ENCODE assay signal across 30 mouse cellular contexts in the genomic region with DNA sequence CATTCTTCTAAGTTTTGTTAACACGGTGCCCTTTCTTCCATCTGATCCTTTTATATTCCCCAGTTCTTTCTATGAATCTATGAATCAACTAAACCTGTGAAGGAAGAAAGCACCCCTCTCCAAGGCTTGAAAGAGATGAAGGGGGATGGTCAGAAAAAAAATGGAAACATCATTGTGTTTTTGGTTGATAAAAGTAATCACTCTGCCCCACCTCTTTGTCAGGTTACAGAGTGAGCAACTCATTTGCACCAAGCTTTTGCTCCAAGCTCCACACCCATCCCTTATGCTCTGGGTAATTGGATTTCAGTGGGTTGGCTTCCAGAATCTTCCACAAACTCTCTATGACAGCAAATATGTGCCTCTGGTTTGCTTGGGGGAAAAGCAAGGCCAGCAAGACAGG. TPM values are rescaled to one million over a fixed set of nuclear protein-coding genes. Genes with fewer than 3 reads are reported as not detected.
DNase-seq lines count a peak whose midpoint lies in the region; ATAC-seq and TF ChIP-seq lines count a peak whose summit lies in the region.
"Had no signal": no experiment of that assay in that cellular context is flagged by ENCODE, and none has a peak within 500 bp of the region (broad histone marks: within the 10 kb centered on the region; RNA-seq: fewer than 3 reads in every experiment).

No protein-coding gene starts in this region.

- no peak for DNase-seq in liver, postnatal 0 days
- DNase-seq in liver, embryonic 13.5 days = peak; percentile 41
- DNase-seq in left cerebral cortex, postnatal 4 days = no peak
- no peak for DNase-seq in thymus, postnatal 14 days
- DNase-seq: adrenal gland, adult 8-10 months; adrenal gland, postnatal 25 days; cerebellum, adult 18-20 months; cerebellum, adult 9-10 months; gastrocnemius, postnatal 10 days; gastrocnemius, postnatal 36 days; heart, adult 2 months; heart, postnatal 14 days; heart, postnatal 4 days had no signal

- no peak for TF ChIP-seq CTCF in liver, postnatal 0 days (IDR thresholded peaks at IDR 0.05; ENCODE audit: low read depth)

- H3K9me3 ChIP-seq in liver, embryonic 12.5 days (replicated peaks) = no peaks in the 10 kb centered on the region
- H3K9me3 ChIP-seq in liver, postnatal 0 days (ENCODE audit: low read length) = no peaks in the 10 kb centered on the region
- H3K9me3 ChIP-seq in liver, embryonic 13.5 days (replicated peaks) = no peaks in the 10 kb centered on the region
- no peaks in the 10 kb centered on the region for H3K9me3 ChIP-seq in liver, embryonic 16.5 days (replicated peaks; ENCODE audit: control insufficient read depth, low read length)
- H3K9me3 ChIP-seq: forebrain, embryonic 12.5 days; forebrain, embryonic 15.5 days; heart, embryonic 10.5 days; heart, embryonic 13.5 days; hindbrain, embryonic 15.5 days had no signal

- WGBS in liver, embryonic 12.5 days (ENCODE audit: insufficient replicate concordance) = 83% methylated on average over 1 of the region's 1 CpGs
- 83% methylated on average over 1 of the region's 1 CpGs for WGBS in liver, postnatal 0 days (ENCODE audit: insufficient replicate concordance)
- 91% methylated on average over 1 of the region's 1 CpGs for WGBS in liver, embryonic 13.5 days (ENCODE audit: insufficient replicate concordance)
- 79% methylated on average over 1 of the region's 1 CpGs for WGBS in liver, embryonic 16.5 days (ENCODE audit: insufficient replicate concordance)

- TF ChIP-seq EP300 in liver, postnatal 0 days (IDR thresholded peaks at IDR 0.05; ENCODE audit: low read depth) = no peak

- peak; percentile 53; the same call in 1 of the 2 replicates for ATAC-seq in liver, embryonic 12.5 days
- no peak for ATAC-seq in liver, postnatal 0 days
- peak; percentile 52 for ATAC-seq in liver, embryonic 13.5 days (ENCODE audit: low read depth)
- ATAC-seq in liver, embryonic 16.5 days (ENCODE audit: low read depth) = peak; percentile 28
- no peak for ATAC-seq in inflammation-experienced regulatory T-cells, adult 6 months
- ATAC-seq: activated CD4-positive, CD25-positive, alpha-beta regulatory T cell, adult 4 months; CD4-positive, CD25-positive, alpha-beta regulatory T cell, adult 4 months; forebrain, embryonic 15.5 days had no signal

- peaks cover 60% of the 10 kb centered on the region for H3K4me1 ChIP-seq in liver, embryonic 12.5 days
- peaks cover 3% of the 10 kb centered on the region; the same call in 1 of the 2 replicates for H3K4me1 ChIP-seq in liver, postnatal 0 days (ENCODE audit: insufficient read depth)
- peaks cover 59% of the 10 kb centered on the region for H3K4me1 ChIP-seq in liver, embryonic 13.5 days (replicated peaks)
- peaks cover 34% of the 10 kb centered on the region for H3K4me1 ChIP-seq in liver, embryonic 16.5 days (ENCODE audit: control insufficient read depth, low read depth, low read length)

- H3K9ac ChIP-seq in liver, embryonic 12.5 days = 0 out of 2 replicates have a peak overlapping the region, but pooled peaks have one; percentile 10
- no peak overlapping the region for H3K9ac ChIP-seq in liver, postnatal 0 days (replicated peaks)
- H3K9ac ChIP-seq in liver, embryonic 13.5 days = peak overlapping the region; percentile 42; the same call in 1 of the 2 replicates
- peak overlapping the region; percentile 17; the same call in 1 of the 2 replicates for H3K9ac ChIP-seq in liver, embryonic 16.5 days (ENCODE audit: low read depth, low read length)
- H3K9ac ChIP-seq: forebrain, embryonic 12.5 days; forebrain, embryonic 15.5 days; heart, embryonic 13.5 days; hindbrain, embryonic 15.5 days had no signal

- H3K4me3 ChIP-seq in liver, embryonic 12.5 days = no peak overlapping the region
- no peak overlapping the region for H3K4me3 ChIP-seq in liver, postnatal 0 days (ENCODE audit: low read depth, low read length)
- no peak overlapping the region for H3K4me3 ChIP-seq in liver, embryonic 13.5 days (replicated peaks)
- no peak overlapping the region for H3K4me3 ChIP-seq in liver, embryonic 16.5 days (ENCODE audit: low read depth, low read length)
- H3K4me3 ChIP-seq: forebrain, embryonic 12.5 days; forebrain, embryonic 15.5 days; heart, adult 2 months; heart, embryonic 10.5 days; heart, embryonic 13.5 days; hindbrain, embryonic 15.5 days had no signal

- H3K4me2 ChIP-seq in liver, embryonic 12.5 days = peak overlapping the region; percentile 32
- no peak overlapping the region for H3K4me2 ChIP-seq in liver, postnatal 0 days (ENCODE audit: low read depth, low read length)
- H3K4me2 ChIP-seq in liver, embryonic 13.5 days = peak overlapping the region; percentile 38; the same call in 1 of the 2 replicates
- no peak overlapping the region for H3K4me2 ChIP-seq in liver, embryonic 16.5 days (ENCODE audit: low read depth, low read length)
- H3K4me2 ChIP-seq: forebrain, embryonic 12.5 days; forebrain, embryonic 15.5 days; heart, embryonic 13.5 days; hindbrain, embryonic 15.5 days had no signal

- H3K36me3 ChIP-seq in liver, embryonic 12.5 days = no peaks in the 10 kb centered on the region; the same call in 1 of the 2 replicates
- no peaks in the 10 kb centered on the region for H3K36me3 ChIP-seq in liver, postnatal 0 days (replicated peaks; ENCODE audit: insufficient read depth, low read length)
- H3K36me3 ChIP-seq in liver, embryonic 13.5 days = no peaks in the 10 kb centered on the region
- H3K36me3 ChIP-seq in liver, embryonic 16.5 days (ENCODE audit: control insufficient read depth, insufficient read depth) = no peaks in the 10 kb centered on the region
- H3K36me3 ChIP-seq: forebrain, embryonic 12.5 days; forebrain, embryonic 15.5 days; heart, embryonic 10.5 days; heart, embryonic 13.5 days; hindbrain, embryonic 15.5 days had no signal

- intact Hi-C loops in left cerebral cortex, postnatal 4 days (cut with DNase I) = no loop called here

- H3K27me3 ChIP-seq in liver, embryonic 12.5 days (replicated peaks) = 0 out of 2 replicates have a peak, but pooled peaks cover 13% of the 10 kb centered on the region
- H3K27me3 ChIP-seq in liver, postnatal 0 days (ENCODE audit: insufficient read depth, low read length) = 0 out of 2 replicates have a peak, but pooled peaks cover 3% of the 10 kb centered on the region
- no peaks in the 10 kb centered on the region for H3K27me3 ChIP-seq in liver, embryonic 13.5 days
- no peaks in the 10 kb centered on the region for H3K27me3 ChIP-seq in liver, embryonic 16.5 days (ENCODE audit: control insufficient read depth, insufficient read depth, low read depth, low read length)
- H3K27me3 ChIP-seq: forebrain, embryonic 12.5 days; forebrain, embryonic 15.5 days; heart, embryonic 13.5 days; hindbrain, embryonic 15.5 days had no signal

- H3K27ac ChIP-seq in liver, embryonic 12.5 days = peak overlapping the region; percentile 29
- no peak overlapping the region for H3K27ac ChIP-seq in liver, postnatal 0 days (ENCODE audit: low read depth)
- peak overlapping the region; percentile 69 for H3K27ac ChIP-seq in liver, embryonic 13.5 days
- H3K27ac ChIP-seq in liver, embryonic 16.5 days (ENCODE audit: low read length) = peak overlapping the region; percentile 55; the same call in 1 of the 2 replicates
- H3K27ac ChIP-seq: forebrain, embryonic 12.5 days; forebrain, embryonic 15.5 days; heart, adult 2 months; heart, embryonic 10.5 days; heart, embryonic 13.5 days; hindbrain, embryonic 15.5 days had no signal

RNA-seq across cellular contexts. Expression of a gene that starts 8.2 kb away (rescaled TPM):
- polyA plus RNA-seq in liver, embryonic 12.5 days (2016; fragmentation: Nextera tagmentation; extraction: Ambion mirVana) = 54.2 and 56.5 TPM in 2 replicates
- polyA plus RNA-seq in liver, postnatal 0 days (2015; fragmentation: Nextera tagmentation; extraction: Ambion mirVana) = 16.9 and 21.8 TPM in 2 replicates
- 61.5 and 68.9 TPM in 2 replicates for polyA plus RNA-seq in liver, embryonic 13.5 days (2015; fragmentation: Nextera tagmentation; extraction: Ambion mirVana)
- 69.3 and 71.7 TPM in 2 replicates for polyA plus RNA-seq in liver, embryonic 16.5 days (2015; fragmentation: Nextera tagmentation; extraction: Ambion mirVana)
- not detected for polyA plus RNA-seq in inflammation-experienced regulatory T-cells, adult 6 months (2017; shearing (Covaris generic))
- total RNA-seq in left cerebral cortex, postnatal 4 days (2021) = 100 to 1,000 TPM; 134 to 136 TPM
- total RNA-seq: granulocyte monocyte progenitor cell, adult 5-6 weeks had no signal
- polyA plus RNA-seq: activated CD4-positive, CD25-positive, alpha-beta regulatory T cell, adult 4 months; C2C12; CD4-positive, CD25-positive, alpha-beta regulatory T cell, adult 4 months had no signal

RNA-seq across cellular contexts. Expression of a gene that starts 25.3 kb away (rescaled TPM):
- polyA plus RNA-seq in liver, embryonic 12.5 days (2016; fragmentation: Nextera tagmentation; extraction: Ambion mirVana) = 2.8 and 4.0 TPM in 2 replicates
- polyA plus RNA-seq in liver, postnatal 0 days (2015; fragmentation: Nextera tagmentation; extraction: Ambion mirVana) = 4.6 and 4.7 TPM in 2 replicates
- polyA plus RNA-seq in liver, embryonic 13.5 days (2015; fragmentation: Nextera tagmentation; extraction: Ambion mirVana) = 4.3 and 5.1 TPM in 2 replicates
- polyA plus RNA-seq in liver, embryonic 16.5 days (2015; fragmentation: Nextera tagmentation; extraction: Ambion mirVana) = 3.6 and 3.8 TPM in 2 replicates
- 10 to 100 TPM; 49.6 to 69.8 (median 61.1) TPM for polyA plus RNA-seq in inflammation-experienced regulatory T-cells, adult 6 months (2017; shearing (Covaris generic))
- total RNA-seq in left cerebral cortex, postnatal 4 days (2021) = 10 to 100 TPM in 1 of 2 experiments, 1 to 10 TPM in 1; 8.3 to 11.1 TPM

RNA-seq across cellular contexts. Expression of a gene that starts 42.1 kb away (rescaled TPM):
- polyA plus RNA-seq in liver, embryonic 12.5 days (2016; fragmentation: Nextera tagmentation; extraction: Ambion mirVana) = 1.1 and 1.3 TPM in 2 replicates
- 0.49 and 0.61 TPM in 2 replicates for polyA plus RNA-seq in liver, postnatal 0 days (2015; fragmentation: Nextera tagmentation; extraction: Ambion mirVana)
- 1.1 and 1.5 TPM in 2 replicates for polyA plus RNA-seq in liver, embryonic 13.5 days (2015; fragmentation: Nextera tagmentation; extraction: Ambion mirVana)
- polyA plus RNA-seq in liver, embryonic 16.5 days (2015; fragmentation: Nextera tagmentation; extraction: Ambion mirVana) = 1.7 and 1.8 TPM in 2 replicates
- under 1 TPM in 1 of 3 experiments, not detected in 2; 0.11 TPM for polyA plus RNA-seq in inflammation-experienced regulatory T-cells, adult 6 months (2017; shearing (Covaris generic))
- total RNA-seq in left cerebral cortex, postnatal 4 days (2021) = 100 to 1,000 TPM; 502 to 546 TPM
- polyA plus RNA-seq: activated CD4-positive, CD25-positive, alpha-beta regulatory T cell, adult 4 months; CD4-positive, CD25-positive, alpha-beta regulatory T cell, adult 4 months had no signal

RNA-seq across cellular contexts. Expression of a gene that starts 47.8 kb away (rescaled TPM):
- not detected in 2 replicates for polyA plus RNA-seq in liver, embryonic 12.5 days (2016; fragmentation: Nextera tagmentation; extraction: Ambion mirVana)
- not detected in 2 replicates for polyA plus RNA-seq in liver, postnatal 0 days (2015; fragmentation: Nextera tagmentation; extraction: Ambion mirVana)
- not detected in 2 replicates for polyA plus RNA-seq in liver, embryonic 13.5 days (2015; fragmentation: Nextera tagmentation; extraction: Ambion mirVana)
- polyA plus RNA-seq in liver, embryonic 16.5 days (2015; fragmentation: Nextera tagmentation; extraction: Ambion mirVana) = not detected in 2 replicates
- polyA plus RNA-seq in inflammation-experienced regulatory T-cells, adult 6 months (2017; shearing (Covaris generic)) = not detected
- total RNA-seq in left cerebral cortex, postnatal 4 days (2021) = not detected
- total RNA-seq: adrenal gland, adult 8-10 months; adrenal gland, postnatal 25 days; gastrocnemius, postnatal 10 days; gastrocnemius, postnatal 36 days; granulocyte monocyte progenitor cell, adult 5-6 weeks; heart, adult 2 months; heart, postnatal 14 days; heart, postnatal 4 days had no signal
- polyA plus RNA-seq: activated CD4-positive, CD25-positive, alpha-beta regulatory T cell, adult 4 months; brain, embryonic 14.5 days; C2C12; CD4-positive, CD25-positive, alpha-beta regulatory T cell, adult 4 months; embryonic facial prominence, embryonic 11.5 days; embryonic facial prominence, embryonic 14.5 days; forebrain, embryonic 12.5 days; forebrain, embryonic 15.5 days; heart, adult 2 months; heart, embryonic 10.5 days; heart, embryonic 13.5 days; heart, embryonic 16.5 days; hindbrain, embryonic 11.5 days; hindbrain, embryonic 15.5 days had no signal

RNA-seq across cellular contexts. Expression of a gene that starts 59.6 kb away (rescaled TPM):
- polyA plus RNA-seq in liver, embryonic 12.5 days (2016; fragmentation: Nextera tagmentation; extraction: Ambion mirVana) = not detected in 2 replicates
- not detected in 2 replicates for polyA plus RNA-seq in liver, postnatal 0 days (2015; fragmentation: Nextera tagmentation; extraction: Ambion mirVana)
- polyA plus RNA-seq in liver, embryonic 13.5 days (2015; fragmentation: Nextera tagmentation; extraction: Ambion mirVana) = not detected in 2 replicates
- not detected in 2 replicates for polyA plus RNA-seq in liver, embryonic 16.5 days (2015; fragmentation: Nextera tagmentation; extraction: Ambion mirVana)
- not detected for polyA plus RNA-seq in inflammation-experienced regulatory T-cells, adult 6 months (2017; shearing (Covaris generic))
- not detected for total RNA-seq in left cerebral cortex, postnatal 4 days (2021)
- total RNA-seq: adrenal gland, adult 8-10 months; adrenal gland, postnatal 25 days; gastrocnemius, postnatal 10 days; gastrocnemius, postnatal 36 days; granulocyte monocyte progenitor cell, adult 5-6 weeks; heart, adult 2 months; heart, postnatal 14 days; heart, postnatal 4 days had no signal
- polyA plus RNA-seq: activated CD4-positive, CD25-positive, alpha-beta regulatory T cell, adult 4 months; brain, embryonic 14.5 days; C2C12; CD4-positive, CD25-positive, alpha-beta regulatory T cell, adult 4 months; embryonic facial prominence, embryonic 11.5 days; embryonic facial prominence, embryonic 14.5 days; forebrain, embryonic 12.5 days; forebrain, embryonic 15.5 days; heart, adult 2 months; heart, embryonic 10.5 days; heart, embryonic 13.5 days; heart, embryonic 16.5 days; hindbrain, embryonic 11.5 days; hindbrain, embryonic 15.5 days had no signal

Comparison
In these comparisons a context has a peak if more than half of its experiments do, and no peak if none do; other contexts are left out.
1. ATAC-seq: peak in liver, embryonic 12.5 days (single experiment), liver, embryonic 13.5 days (single experiment) and liver, embryonic 16.5 days (single experiment); none in liver, postnatal 0 days (single experiment) and inflammation-experienced regulatory T-cells, adult 6 months (single experiment).
2. H3K4me2 ChIP-seq: peak in liver, embryonic 12.5 days (single experiment) and liver, embryonic 13.5 days (single experiment); none in liver, postnatal 0 days (single experiment) and liver, embryonic 16.5 days (single experiment).
3. RNA of a gene that starts 8.2 kb away (polyA plus RNA-seq): 69.3 to 71.7 TPM in liver, embryonic 16.5 days, 61.5 to 68.9 TPM in liver, embryonic 13.5 days, 54.2 to 56.5 TPM in liver, embryonic 12.5 days and 16.9 to 21.8 TPM in liver, postnatal 0 days; not detected in inflammation-experienced regulatory T-cells, adult 6 months; every median in the first group is over 10 times any median in the second.